Mouse (Mus musculus) bone marrow, adult 2 months (tissue): ENCODE measurements around the gene Ctps.

Experiments used
- CTCF ChIP-seq: fragments of 200-500 bp; IDR thresholded peaks from 2 replicates; pipeline ENCODE4 v1.5.1; 2011; ENCODE audit warnings: low read length, control low read depth; ENCODE audit not compliant: control insufficient read depth, insufficient read depth
- POLR2A ChIP-seq: fragments of 200-500 bp; IDR thresholded peaks from 2 replicates; pipeline ENCODE4 v1.6.1; 2011; ENCODE audit warnings: low read depth, mild to moderate bottlenecking, control low read depth, low read length, borderline replicate concordance; ENCODE audit not compliant: control insufficient read depth

DNA sequence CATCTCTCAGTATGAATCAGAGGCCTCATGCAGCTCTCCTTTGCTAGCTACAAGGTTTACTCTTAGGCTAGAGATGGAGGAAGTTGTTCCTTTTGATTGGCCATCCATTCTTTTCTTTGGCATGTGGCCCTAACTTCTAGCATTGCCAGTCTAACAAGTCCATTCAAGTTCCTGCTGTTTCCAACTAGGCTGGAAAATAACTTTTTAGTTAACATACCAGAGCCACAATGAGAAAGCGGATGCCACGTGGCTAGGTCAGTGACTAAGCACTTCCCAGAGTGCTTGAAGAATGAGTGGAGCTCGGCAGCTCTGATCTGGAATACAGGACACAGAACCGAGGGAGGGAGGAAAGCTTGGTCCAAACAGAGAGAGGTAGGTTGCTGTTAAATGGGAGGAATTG is 52.7 kb downstream of the Ctps start:
- no peak for TF ChIP-seq CTCF
- TF ChIP-seq POLR2A = no peak
